Mouse (Mus musculus): ENCODE measurements around the gene Matn4. TPM values are rescaled to one million over a fixed set of nuclear protein-coding genes. Genes with fewer than 3 reads are reported as not detected.

Matn4 gene
- 1.8 and 2.5 TPM in 2 replicates for polyA plus RNA-seq (2012; rRNA removed)

DNA sequence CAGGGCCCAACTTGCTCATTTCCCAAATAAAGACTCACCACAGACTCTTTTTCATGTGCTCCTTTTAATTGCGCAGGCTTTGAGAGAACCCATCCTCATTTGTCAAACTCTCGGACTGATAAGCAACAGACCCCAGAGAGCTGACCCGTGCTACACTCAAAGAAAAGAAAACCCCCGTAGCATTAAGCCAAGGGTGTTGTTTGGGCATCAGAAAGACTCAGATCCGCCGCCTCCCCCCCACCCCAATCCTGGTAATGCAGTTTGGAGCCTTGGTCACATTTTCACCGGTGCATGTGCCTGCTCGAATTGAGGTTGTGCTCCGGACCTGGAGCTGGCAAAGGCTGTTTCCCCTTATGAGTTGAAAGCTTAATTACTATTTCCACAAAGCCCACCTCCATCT lies at the start of gene Matn4:
Matn4 (minus strand) TSS at position 101 of the 400 bp plus-strand sequence.
- DNase-seq (ENCODE audit: low read depth) = no peak
- TF ChIP-seq CTCF (IDR thresholded peaks at IDR 0.05; ENCODE audit: borderline replicate concordance, extremely low read depth, insufficient read depth, insufficient read length) (no peak), POLR2A (IDR thresholded peaks at IDR 0.05; ENCODE audit: borderline replicate concordance, extremely low read depth, insufficient read depth, insufficient read length, poor library complexity, severe bottlenecking) (no peak)

DNA sequence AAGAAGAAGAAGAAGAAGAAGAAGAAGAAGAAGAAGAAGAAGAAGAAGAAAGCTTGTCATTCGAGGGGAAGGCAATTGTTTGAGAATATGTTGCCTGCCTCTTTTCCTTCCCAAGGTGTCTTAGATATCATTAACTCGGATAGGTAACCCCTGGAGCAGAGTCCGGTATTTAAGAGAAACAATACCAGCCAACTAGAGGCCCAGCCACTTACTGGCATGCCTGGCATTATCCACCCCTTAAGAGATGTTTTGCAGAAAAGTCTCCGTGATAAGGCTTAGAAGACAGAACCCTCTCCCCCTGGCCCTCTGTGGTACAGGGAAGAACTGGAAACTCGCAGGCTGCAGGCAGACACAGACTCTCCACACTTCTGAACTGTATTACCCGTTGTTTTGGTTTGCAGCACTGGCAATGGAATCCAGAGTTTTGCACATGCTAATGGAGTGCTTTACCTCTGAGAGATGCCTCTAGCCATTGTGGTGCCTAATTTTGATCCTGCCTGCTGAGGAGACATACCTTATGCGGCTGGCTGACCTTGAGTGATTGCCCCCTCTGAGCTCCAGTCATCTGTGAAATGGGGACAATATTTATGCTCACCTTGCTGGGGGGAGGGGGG lies 49.0 kb upstream of the Matn4 start:
- no peak for DNase-seq (ENCODE audit: low read depth)

DNA sequence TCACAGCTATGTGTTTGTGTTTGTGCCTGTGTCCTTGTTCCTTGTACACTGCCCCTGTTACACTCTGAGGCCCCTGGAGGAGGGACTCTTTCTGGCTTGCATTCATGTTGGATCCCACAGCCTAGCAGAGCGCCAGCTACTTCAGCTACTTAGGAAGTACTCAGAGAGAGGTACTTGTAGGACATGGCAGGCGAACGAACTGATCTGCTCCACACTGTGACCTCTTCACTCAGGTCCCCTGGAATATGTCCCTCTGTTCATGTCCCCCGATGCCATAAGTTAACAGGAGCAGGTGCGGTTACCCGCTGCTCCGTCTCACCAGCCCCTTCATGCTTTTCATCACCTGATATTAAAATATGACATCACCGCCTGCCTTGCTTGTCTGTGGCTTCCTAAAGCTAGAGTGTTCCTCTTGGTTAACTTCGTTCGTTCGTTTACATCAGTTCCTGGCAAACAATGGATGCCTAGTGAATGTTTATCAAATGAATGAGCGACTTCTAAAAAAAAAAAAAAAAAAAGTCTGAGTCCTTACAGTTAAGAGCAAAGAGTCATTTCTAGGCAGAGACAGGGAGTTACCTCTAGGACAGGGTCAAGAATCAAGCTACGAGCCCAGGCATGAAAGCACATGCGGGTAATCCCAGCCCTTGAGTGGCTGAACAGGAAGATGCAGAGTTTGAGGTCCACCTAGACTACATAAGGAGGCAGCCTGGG lies 48.2 kb upstream of the Matn4 start:
- TF ChIP-seq CTCF (IDR thresholded peaks at IDR 0.05; ENCODE audit: borderline replicate concordance, extremely low read depth, insufficient read depth, insufficient read length) (no peak), POLR2A (IDR thresholded peaks at IDR 0.05; ENCODE audit: borderline replicate concordance, extremely low read depth, insufficient read depth, insufficient read length, poor library complexity, severe bottlenecking) (no peak)
- DNase-seq (ENCODE audit: low read depth) = no peak

More for the DNA sequence above, 49.0 kb upstream of the Matn4 start:
- TF ChIP-seq CTCF (IDR thresholded peaks at IDR 0.05; ENCODE audit: borderline replicate concordance, extremely low read depth, insufficient read depth, insufficient read length) (no peak), POLR2A (IDR thresholded peaks at IDR 0.05; ENCODE audit: borderline replicate concordance, extremely low read depth, insufficient read depth, insufficient read length, poor library complexity, severe bottlenecking) (no peak)

DNA sequence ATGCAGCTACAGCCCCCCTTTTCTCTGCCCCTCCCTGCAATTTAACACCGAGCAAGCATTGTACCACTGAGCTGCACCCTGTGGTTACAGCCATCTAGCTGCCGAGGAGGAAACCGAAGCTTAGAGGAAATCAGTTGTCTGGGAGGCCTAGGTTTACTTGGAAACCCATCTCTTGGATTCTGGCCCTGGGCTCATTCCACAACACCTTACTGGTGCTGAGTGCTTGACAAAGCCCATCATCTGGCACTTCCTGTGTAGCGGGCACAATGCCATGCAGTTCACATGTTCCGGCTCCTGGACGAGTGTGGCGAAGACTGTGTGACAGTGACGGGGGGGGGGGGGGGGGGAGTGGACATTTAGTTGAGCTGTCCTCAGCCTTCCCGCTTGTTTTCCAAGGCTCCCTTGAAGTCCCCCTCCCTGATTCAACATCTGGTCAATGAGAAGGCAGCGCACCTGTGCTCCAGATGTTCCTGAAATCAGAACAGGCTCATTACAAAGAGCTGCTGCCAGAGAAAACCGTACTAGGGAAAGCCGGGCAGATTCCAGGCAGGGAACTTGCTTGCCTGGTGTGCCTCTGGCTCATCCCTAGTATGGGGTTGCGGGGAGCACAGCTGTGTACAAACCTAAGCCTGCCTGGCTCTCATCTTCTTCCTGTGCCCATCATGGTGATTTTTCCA lies 47.2 kb upstream of the Matn4 start:
- TF ChIP-seq CTCF (IDR thresholded peaks at IDR 0.05; ENCODE audit: borderline replicate concordance, extremely low read depth, insufficient read depth, insufficient read length) (no peak), POLR2A (IDR thresholded peaks at IDR 0.05; ENCODE audit: borderline replicate concordance, extremely low read depth, insufficient read depth, insufficient read length, poor library complexity, severe bottlenecking) (no peak)
- DNase-seq (ENCODE audit: low read depth) = no peak

DNA sequence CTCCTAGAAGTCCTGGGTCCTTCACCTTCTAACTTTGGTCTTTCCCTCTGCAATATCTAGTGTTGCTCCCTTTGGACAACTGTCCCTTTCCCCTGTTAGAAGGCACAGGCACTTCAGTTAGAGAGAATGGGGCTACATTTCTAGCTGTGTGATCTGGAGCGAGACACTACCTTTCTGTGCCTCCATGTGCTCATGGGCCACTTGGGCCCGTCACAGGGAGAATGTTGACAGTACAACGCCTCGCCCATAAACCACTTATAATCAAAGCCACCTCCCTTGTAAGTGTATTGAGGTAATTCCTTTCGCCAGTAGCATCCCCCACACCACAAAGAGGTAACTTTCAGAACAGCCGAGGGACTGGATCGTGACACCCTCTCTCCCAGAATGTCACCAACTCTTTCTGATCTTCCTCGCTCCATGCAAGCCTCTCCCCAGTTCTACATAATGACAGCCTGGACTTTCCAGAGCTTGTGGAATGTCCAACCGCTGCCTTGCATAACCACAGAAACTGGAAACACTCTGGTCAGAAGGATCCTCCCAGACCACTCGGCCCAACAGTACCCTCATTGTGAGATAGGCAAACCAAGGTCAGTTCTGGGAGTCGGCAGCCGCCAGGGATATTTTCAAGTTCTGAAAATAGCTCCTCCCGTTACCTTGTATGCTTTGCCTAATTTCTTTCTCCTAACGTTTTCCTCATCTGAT lies 44.5 kb upstream of the Matn4 start:
- DNase-seq (ENCODE audit: low read depth) = no peak
- TF ChIP-seq POLR2A (IDR thresholded peaks at IDR 0.05; ENCODE audit: borderline replicate concordance, extremely low read depth, insufficient read depth, insufficient read length, poor library complexity, severe bottlenecking) (no peak), CTCF (IDR thresholded peaks at IDR 0.05; ENCODE audit: borderline replicate concordance, extremely low read depth, insufficient read depth, insufficient read length) (no peak)

DNA sequence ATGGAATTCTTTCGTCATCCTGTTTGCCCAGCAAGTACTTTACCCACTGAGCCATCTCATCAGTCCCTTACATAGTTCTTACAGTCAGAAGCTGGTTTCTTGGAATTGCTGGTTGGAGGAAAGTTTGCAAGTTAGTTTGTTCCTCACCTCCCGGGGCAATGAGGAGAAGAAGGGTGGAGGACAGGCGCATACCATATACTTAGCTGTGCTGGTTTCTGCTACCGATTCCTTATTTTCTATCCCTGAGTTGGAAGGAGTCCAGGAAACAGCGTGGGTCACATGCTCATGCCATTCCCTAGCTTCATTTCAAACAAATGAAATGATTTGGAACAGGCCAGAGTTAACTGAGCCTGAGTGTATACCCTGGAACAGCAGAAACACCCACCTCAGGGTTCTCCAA lies 44.0 kb upstream of the Matn4 start:
- no peak for TF ChIP-seq CTCF (IDR thresholded peaks at IDR 0.05; ENCODE audit: borderline replicate concordance, extremely low read depth, insufficient read depth, insufficient read length)
- TF ChIP-seq POLR2A (IDR thresholded peaks at IDR 0.05; ENCODE audit: borderline replicate concordance, extremely low read depth, insufficient read depth, insufficient read length, poor library complexity, severe bottlenecking) = no peak
- no peak for DNase-seq (ENCODE audit: low read depth)

DNA sequence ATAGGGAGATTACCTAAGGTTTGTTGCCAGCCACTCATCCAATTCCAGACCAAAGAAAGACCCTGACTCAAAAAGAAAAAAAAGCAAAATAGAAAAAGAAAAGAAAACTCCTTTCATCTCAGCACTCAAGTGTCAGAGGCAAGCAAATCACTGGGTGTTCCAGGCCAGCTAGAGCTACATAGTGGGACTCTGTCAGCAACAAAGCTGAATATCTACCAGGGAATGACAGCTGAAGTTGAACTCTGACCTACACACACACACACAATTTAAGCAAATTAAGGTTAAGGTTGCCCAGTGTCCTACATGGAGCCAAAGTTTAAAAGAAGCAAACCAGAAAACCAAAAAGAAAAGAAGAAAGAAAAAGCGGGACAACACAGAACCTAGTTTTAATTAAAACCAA lies 43.2 kb upstream of the Matn4 start:
- no peak for DNase-seq (ENCODE audit: low read depth)
- no peak for TF ChIP-seq CTCF (IDR thresholded peaks at IDR 0.05; ENCODE audit: borderline replicate concordance, extremely low read depth, insufficient read depth, insufficient read length)
- TF ChIP-seq POLR2A (IDR thresholded peaks at IDR 0.05; ENCODE audit: borderline replicate concordance, extremely low read depth, insufficient read depth, insufficient read length, poor library complexity, severe bottlenecking) = no peak

DNA sequence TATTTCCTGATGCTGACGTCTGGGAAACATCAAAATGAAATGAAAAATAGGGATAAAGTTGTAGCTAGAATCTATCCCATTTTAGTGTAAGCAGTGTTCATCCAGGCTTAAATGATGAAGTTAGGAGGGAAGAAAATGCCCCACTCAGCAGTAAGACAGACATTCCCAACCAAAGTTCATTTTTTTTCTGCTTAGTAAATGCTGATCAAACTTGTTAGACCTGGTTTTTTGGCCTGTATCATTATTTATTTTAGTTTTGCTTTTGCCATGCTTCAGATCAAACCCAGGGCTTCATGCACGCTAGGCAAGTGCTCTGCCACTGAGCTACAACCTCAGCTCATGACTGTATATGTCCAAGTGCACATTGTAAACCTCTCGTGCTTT lies 41.1 kb upstream of the Matn4 start:
- TF ChIP-seq POLR2A (IDR thresholded peaks at IDR 0.05; ENCODE audit: borderline replicate concordance, extremely low read depth, insufficient read depth, insufficient read length, poor library complexity, severe bottlenecking) = no peak
- TF ChIP-seq CTCF (IDR thresholded peaks at IDR 0.05; ENCODE audit: borderline replicate concordance, extremely low read depth, insufficient read depth, insufficient read length) = no peak
- DNase-seq (ENCODE audit: low read depth) = no peak

DNA sequence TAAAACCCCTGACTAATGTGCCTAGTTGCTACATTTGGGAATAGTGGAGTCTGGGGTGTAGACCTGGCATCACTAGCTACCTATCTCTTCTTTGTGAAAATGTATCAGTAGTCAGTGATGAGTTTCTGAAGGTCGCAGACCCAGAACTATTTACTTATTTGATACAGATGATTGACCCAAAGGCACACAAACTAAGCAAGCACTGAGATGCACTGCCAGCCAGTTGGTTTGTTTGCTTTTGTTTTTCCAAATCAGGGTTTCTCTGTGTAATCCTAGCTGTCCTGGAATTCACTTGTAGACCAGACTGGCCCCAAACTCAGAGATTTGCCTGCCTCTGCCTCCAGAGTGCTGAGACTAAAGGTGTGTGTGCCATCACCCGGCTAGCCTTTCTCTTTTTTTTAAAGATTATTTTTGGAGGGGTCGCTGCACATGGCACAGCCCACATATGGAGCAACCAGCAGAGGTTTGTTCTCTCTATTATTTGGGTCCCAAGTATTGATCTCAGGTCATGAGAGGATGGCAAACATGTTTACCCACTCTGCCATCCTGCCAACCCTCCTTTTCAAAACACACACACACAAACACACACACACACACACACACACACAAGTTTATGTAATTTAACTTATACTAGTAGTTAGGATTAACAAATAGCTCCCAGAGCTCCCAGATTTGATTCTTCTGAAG lies 40.6 kb upstream of the Matn4 start:
- DNase-seq (ENCODE audit: low read depth) = no peak
- TF ChIP-seq POLR2A (IDR thresholded peaks at IDR 0.05; ENCODE audit: borderline replicate concordance, extremely low read depth, insufficient read depth, insufficient read length, poor library complexity, severe bottlenecking) (no peak), CTCF (IDR thresholded peaks at IDR 0.05; ENCODE audit: borderline replicate concordance, extremely low read depth, insufficient read depth, insufficient read length) (no peak)

DNA sequence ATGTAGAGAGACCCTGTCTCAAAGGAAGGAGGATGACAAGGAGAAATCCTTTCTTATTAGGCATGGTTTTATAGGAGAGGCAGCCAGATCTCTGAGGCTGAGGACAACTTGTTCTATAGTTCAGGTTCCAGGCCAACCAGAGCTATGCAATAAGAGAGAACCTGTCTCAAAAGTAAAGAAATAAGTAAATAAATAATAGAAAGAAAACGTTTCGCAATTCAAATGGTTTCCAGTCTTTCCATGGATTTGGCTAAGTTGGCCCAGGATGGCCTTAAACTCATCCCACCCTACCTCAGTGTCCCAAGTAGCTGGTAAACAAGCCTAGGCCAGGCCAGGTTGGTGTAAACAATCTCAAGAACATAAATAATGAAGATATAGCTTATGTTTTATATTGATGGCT lies 39.7 kb upstream of the Matn4 start:
- no peak for DNase-seq (ENCODE audit: low read depth)
- TF ChIP-seq POLR2A (IDR thresholded peaks at IDR 0.05; ENCODE audit: borderline replicate concordance, extremely low read depth, insufficient read depth, insufficient read length, poor library complexity, severe bottlenecking) (no peak), CTCF (IDR thresholded peaks at IDR 0.05; ENCODE audit: borderline replicate concordance, extremely low read depth, insufficient read depth, insufficient read length) (no peak)

All from brain, embryonic 14.5 days (tissue).